Mouse (Mus musculus) cerebellum, adult 11-12 months (tissue): Measurements from ENCODE around the gene Hes5.

Source experiments
- DNase-seq: peaks from one replicate; pipeline ENCODE4 v3.0.0; 2022

Gene Hes5

DNA sequence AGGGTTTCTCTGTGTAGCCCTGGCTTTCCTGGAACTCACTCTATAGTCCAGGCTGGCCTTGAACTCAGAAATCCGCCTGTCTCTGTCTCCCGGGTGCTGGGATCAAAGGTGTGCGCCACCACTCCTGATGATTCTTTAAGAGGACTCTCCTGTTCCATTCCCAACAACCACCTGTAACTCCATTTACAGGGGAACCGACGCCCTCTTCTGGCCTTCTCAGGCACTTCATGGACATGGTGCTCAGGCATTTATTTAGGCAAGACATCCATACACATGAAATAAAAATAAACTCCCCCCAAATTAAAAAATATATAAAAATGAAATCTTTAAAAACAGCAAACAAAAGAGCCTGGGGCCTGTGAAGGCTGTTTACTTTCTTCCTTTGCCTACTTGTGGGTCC is 6.5 kb downstream of the Hes5 start:
- DNase-seq, result peak; percentile 68

GRCm38 (mm10) chr4:154972546-154972945 is 11.8 kb downstream of the Hes5 start:
- DNase-seq, result no peak

GRCm38 (mm10) chr4:154974163-154974611 is 13.5 kb downstream of the Hes5 start:
- DNase-seq, result no peak

DNA sequence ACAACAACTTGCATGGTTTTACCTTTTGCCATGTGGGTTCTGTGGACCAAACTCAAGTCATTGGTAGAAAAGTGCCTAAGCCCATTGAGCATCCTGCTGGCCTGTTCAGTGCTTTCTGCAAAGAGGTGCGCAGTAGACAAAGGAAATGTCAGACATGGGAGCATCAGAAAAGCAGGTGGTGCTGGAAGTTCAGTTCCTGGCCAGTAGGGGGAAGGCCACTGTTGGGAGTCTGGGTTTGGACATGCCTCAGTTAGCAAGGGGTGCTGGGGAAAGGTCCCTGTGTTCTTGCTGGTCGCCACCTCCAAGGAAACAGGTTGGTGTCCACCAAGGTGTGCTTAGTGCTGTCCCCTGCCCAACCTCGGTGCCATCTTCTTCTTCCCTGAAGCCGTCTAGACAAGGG is 19.4 kb downstream of the Hes5 start:
- no peak for DNase-seq

DNA sequence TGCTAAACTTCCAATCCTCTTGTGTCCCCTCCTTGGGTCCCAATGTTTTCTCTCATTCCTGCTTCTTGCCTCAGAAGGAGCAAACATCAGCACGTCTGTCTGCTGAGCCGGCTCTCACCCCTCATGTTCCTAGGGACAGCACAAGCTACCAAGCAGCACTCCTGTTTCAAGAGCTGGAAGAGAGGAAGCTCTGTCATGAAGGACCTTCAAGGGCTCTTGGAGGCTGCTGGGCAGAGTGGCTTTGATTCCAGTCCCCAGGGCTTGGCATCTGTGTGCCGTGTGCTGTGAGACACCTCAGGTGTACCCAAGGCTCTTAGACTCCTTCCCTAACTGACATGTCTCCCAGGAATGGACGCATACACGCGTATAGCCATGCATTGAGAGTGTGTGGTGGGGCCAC is 20.4 kb downstream of the Hes5 start:
- DNase-seq, result no peak

- DNase-seq, result peak; percentile 72
Measured at GRCm38 (mm10) chr4:154981530-154981929, 20.8 kb downstream of the Hes5 start.

DNA sequence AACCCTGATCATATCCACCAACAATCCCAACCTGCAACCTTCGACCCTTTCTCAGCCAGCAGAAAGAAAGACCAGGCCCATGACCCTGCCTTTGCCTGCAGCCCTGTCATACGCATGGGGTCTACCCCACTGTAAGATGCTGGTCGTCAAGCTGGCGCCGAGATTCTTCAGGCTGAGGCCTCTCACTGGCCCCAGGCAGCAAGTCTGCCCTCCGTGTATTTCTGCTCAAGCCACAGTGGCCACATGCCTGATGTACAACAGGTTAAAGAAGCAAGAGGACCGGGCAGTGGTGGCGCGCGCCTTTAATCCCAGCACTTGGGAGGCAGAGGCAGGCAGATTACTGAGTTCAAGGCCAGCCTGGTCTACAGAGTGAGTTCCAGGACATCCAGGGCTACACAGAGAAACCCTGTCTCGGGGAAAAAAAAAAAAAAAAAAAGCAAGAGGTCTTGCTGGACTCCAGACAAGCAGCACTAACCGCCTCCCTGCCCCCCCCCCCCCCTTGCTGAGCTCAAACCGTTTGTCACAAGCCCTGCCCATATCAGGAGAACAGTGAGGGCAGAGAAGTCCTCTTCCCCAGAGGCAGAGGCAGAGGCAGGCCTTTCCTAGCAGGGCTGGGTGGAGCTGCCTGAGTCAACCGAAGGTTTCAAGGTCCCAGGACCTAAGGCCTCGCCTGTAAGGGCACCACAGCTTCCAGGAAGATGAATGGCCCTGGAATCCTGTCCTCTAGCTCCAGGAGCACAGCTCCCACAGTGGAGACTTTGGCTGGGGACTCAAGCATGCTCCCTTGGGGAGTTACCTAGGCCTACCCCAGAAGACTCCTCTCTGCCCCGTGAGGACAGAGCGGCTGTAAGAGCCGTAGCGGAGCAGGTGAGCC is 21.8 kb downstream of the Hes5 start:
- no peak for DNase-seq

- DNase-seq, result no peak
Measured at GRCm38 (mm10) chr4:154983767-154984166, 23.0 kb downstream of the Hes5 start.

DNA sequence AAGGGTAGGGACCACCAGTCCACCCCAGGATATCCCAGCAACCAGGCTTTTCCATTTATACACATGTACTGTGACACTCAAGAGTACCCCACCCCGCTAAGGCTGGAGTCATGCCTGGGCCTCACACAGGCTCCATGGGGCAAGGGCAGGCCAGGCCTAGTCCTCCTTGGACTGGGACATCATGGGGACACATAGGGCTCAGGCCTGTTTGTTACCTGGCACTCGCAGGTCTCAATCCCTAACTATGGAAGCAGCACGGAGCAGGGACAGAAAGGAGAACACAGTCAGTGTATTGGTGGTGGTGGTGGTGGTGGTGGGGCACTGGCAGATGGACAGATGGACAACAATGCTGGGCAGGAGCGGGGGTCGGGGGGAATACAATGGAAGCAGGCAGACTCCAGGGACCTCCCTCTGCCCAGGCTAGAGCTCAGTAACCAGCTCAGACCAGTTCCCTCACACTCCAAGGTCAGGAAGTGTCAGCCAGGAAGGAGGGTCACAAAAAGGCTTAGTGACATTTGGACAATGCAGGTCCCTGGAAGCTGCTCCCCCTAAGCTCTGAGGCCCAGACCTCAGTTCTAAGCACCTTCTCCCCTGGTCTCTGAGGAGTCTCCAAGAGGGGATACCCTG is 24.5 kb downstream of the Hes5 start:
- DNase-seq, result no peak

DNA sequence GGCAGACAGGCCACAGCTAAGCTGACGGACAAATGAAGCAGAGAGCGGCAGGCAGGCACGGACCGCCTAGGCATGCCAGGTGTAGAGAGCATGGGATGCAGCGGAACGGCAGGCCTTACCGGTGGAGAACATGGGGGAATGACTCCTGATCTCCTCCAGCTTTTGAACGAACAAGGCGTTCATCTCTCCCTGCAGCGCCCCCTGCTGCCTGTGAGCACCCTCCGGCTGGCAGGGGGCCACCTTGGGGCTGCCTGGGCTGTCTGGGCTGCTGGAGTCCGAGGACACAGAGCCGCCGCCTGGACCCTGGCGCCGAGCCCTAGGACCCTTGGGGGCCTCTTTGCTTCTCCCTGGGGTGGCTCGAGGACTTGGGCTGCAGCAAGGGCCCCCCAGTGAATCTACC is 25.4 kb downstream of the Hes5 start:
- DNase-seq, result peak; percentile 75

DNA sequence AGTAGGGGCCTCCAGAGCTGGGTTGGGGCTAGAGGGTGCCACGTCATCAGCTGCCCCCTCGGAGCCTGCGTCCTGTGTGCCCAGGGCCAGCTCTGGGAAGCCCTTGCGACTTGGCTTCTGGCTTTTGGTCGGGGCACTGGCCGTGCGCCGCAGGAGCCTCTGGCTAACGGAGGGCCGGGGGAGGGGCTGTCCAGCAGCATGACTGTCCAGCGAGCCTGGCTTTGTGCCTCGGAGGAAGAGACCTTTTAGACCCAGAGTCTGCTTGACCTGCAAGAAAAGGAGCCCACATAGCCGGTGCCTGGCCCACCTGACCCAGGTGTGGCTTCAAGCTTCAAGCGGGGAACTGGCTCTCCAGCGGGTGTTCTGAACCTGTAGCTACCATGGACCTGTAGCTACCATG is 26.0 kb downstream of the Hes5 start:
- no peak for DNase-seq

DNA sequence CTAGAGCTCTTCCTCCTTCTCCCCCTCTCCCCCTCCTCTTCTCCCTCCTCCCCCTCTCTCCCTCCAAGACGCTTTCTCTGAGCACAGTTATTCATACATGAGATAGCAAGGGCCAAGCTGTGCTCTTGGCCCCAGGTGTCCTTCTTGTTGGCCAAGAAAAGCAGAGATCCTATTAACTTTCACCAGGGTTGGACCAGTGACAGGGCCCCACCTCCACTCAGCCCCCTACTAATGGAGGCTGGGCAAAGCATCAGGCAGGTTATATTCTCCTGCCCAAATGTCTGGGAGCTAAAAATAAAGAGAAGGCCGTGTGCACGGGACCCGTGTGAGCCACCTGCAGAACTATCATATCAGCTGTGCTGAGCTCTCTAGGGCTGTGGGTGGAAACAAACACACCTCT is 34.2 kb downstream of the Hes5 start:
- no peak for DNase-seq

GRCm38 (mm10) chr4:154996572-154997154 is 35.9 kb downstream of the Hes5 start:
- peak; percentile 46 for DNase-seq

GRCm38 (mm10) chr4:154999379-154999778 is 38.7 kb downstream of the Hes5 start:
- no peak for DNase-seq

DNA sequence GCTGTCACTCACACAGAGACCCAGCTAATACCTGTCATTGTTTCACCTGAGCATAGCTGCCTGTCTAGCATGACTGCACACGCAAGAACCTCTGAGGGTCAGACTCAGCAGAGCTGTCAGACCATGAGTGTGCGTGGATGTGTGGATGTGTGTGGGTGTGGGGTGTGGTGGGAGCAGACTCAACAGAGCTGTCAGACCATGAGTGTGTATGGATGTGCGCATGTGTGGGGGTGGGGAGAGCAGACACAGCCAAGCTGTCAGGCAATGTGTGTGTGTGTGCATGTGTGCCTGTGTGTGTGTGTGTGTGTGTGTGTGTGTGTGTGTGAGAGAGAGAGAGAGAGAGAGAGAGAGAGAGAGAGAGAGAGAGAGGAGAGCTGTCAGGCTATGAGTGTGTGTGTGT is 44.6 kb downstream of the Hes5 start:
- DNase-seq, result no peak

- DNase-seq, result peak; percentile 51
Measured at GRCm38 (mm10) chr4:155006296-155006695, 45.6 kb downstream of the Hes5 start.

DNA sequence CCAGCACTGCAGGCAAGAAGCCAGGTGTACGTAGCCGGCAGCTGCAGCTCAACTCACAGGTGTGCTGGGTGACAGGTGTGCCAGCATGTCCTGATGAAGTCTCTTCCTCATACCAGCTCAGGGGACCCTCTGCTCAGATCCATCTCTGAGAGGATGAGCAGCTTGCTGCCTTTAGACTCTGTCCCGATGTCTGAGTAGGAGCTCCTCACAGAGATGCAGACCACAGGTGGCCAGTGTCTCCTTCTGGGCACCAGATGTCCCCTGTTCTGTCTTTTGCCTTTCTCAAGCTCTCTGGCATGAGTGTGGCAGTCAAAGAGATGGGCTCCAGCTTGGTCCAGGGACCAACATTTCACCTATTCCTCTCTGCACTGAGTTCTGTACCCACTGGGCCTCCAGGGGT is 46.9 kb downstream of the Hes5 start:
- peak; percentile 66 for DNase-seq

GRCm38 (mm10) chr4:155008075-155008474 is 47.4 kb downstream of the Hes5 start:
- peak; percentile 53 for DNase-seq

GRCm38 (mm10) chr4:155009216-155009615 is 48.5 kb downstream of the Hes5 start:
- peak; percentile 57 for DNase-seq

DNA sequence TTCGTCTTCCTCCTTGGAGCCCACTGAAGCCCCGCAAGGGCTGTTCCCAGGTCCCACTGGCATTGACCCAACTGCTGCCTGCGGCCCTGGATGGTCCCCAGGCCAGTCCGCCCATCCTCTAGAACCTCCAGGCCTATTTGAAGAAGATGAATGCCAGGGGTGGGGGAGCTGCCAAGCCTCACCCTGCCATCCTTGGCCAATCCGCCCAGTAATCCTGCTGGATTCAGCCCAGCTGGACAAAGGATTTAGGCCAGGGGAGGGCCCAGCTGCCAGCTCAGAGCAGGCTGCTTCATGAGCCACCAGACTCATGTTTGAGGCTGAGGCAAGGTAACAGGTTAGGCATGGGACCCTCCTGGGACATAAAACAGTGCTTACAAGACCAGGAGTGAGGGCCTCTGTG is 50.1 kb downstream of the Hes5 start:
- peak; percentile 94 for DNase-seq

DNA sequence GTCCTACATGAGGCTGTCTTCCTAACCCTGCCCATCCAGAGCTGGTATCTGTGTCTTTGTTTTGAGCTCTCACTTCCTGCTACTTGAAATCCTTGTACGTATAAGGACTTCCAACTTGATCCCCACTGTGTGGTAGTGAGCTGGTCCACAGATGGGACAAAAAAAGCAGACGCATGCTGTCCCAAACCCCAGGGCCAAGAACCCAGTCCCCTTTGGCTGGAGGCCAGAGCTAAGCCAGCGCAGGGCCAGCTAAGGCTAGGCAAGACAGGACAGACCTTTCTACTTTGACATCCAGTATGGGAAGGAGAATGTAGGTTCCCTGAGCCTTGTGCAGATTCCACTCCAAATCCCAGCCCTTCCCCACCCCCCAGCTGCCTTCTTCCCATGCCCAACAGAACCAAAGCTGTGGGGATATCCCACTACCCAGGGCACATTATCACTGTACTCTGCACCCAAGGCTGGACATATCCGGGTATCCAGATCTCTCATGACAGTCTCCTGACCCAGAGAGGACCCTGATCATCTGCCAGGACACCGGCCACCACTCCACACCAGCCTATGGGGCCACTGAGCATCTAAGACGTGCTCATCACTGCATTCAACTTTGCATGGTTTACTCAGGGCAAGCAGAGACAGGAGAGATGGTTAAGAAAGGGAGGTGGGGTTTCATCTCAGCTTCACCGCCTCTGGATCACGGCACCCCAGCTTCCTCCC is 50.7 kb downstream of the Hes5 start:
- peak; percentile 81 for DNase-seq
